Mouse (Mus musculus) kidney, adult 2 months (tissue): ENCODE data around the gene Lsamp.

Experiments used
- CTCF ChIP-seq: fragments of 200-500 bp; conservative IDR thresholded peaks from 2 replicates; pipeline ENCODE4 v1.5.1; 2011; ENCODE audit warnings: low read depth, mild to moderate bottlenecking, control low read depth, low read length, moderate library complexity, mixed read lengths; ENCODE audit not compliant: insufficient read depth, insufficient read length
- POLR2A ChIP-seq: fragments of 200-500 bp; IDR thresholded peaks from one replicate; pipeline ENCODE4 v1.6.1; 2011; ENCODE audit warnings: low read depth, low read length, control low read depth

GRCm38 (mm10) chr16:41588675-41589301 lies 1604.6 kb downstream of the Lsamp start:
- no peak for TF ChIP-seq POLR2A
- TF ChIP-seq CTCF = no peak
